Mouse (Mus musculus) left cerebral cortex, postnatal 25 days (tissue): ENCODE data around the gene Rhox11. TPM values are rescaled to one million over a fixed set of nuclear protein-coding genes. Genes with fewer than 3 reads are reported as not detected.
A peak's percentile ranks its signal among the peaks of the same experiment; 100 is the strongest.
"Not testable (repeated sequence)": the region's sequence is repeated elsewhere in the genome, so short reads cannot be mapped to it uniquely, and the experiment has no call there.

ENCODE experiments used
- DNase-seq, 2 experiments: peaks; one replicate each; pipeline ENCODE4 v3.0.0; 2022; ENCODE audit warnings: low spot score in 2 of 2, mixed read lengths in 1 of 2
- intact Hi-C: fragments of 180-260 bp; cut with DNase I; formaldehyde crosslinking; loops from one replicate; pipeline ENCODE4 v1.15.1; 2025
- total RNA-seq, 2 experiments: library from RNA; stranded (reverse); gene quantifications; 2 replicates each; pipeline ENCODE4 v1.2.3; 2021

Rhox11 gene
- total RNA-seq: not detected

DNA sequence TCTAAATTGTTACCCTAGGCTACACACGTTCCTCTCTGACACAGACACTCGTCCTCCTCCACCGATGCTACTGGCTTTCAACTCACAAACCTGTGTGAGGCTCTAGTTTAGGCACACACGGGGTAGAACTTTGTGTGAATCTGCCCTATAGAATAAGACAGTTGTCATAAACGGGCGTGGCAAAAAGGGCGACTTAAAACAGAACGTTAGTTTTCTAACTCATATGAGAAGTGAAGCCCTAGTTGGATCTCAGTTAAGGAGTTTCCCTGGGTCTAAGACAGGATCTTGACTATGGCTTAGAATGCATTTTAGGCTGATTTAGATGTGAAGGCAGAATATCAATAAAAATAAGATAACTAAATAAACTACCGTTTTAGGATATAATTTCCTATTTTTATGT lies at the start of gene Rhox11:
Gene Rhox11, minus strand, starts transcription at position 101 of the 400 bp plus-strand sequence.
- intact Hi-C loops: loop anchor here (2.0 to 5.0 kb wide), 2 partner anchors 94 to 352 kb away; no protein-coding TSS in a partner anchor
- DNase-seq: no peak

DNA sequence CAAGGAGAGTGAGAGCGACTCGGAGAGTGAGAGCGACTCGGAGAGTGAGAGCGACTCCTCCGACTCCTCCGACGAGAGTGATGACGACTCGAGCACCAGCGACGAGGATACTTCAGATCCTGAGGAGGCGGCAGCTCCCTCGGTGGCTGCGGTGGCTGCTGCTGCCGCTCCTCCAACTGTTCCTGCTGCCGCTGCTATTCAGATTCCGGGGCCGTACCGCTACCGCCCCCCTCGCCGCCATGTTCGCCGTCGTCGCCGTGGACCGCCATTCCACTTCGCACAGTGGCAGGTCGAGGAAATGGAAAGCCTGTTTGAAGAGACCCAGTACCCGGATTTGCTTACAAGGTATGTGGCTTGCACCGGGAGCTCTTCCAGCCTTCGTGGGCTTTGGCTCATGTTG lies 36.5 kb upstream of the Rhox11 start:
- intact Hi-C loops: no loop called here
- DNase-seq: no peak

DNA sequence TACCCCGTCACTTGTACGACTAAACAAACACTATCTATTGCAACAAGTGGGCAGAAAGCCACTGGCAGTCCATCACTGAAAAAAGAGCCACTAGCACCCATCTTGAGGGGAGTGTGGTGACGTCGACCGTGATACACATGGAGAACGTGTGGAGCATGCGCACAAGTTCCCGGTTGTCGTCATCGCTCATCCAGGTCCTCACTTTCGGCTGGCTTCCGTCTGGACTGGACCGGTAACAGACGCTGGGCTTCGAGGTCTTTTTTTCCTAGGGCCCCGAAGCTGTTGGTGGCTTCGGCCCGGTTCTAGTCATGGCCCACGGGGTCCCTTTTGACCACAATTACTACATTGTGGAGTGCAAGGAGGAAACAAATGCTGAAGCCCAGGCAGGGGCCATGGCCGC lies 36.0 kb upstream of the Rhox11 start, which contains the start of gene Rhox13:
Gene Rhox13, plus strand, starts transcription at position 238 of the 400 bp plus-strand sequence.
- intact Hi-C loops: no loop called here
- DNase-seq: no peak

DNA sequence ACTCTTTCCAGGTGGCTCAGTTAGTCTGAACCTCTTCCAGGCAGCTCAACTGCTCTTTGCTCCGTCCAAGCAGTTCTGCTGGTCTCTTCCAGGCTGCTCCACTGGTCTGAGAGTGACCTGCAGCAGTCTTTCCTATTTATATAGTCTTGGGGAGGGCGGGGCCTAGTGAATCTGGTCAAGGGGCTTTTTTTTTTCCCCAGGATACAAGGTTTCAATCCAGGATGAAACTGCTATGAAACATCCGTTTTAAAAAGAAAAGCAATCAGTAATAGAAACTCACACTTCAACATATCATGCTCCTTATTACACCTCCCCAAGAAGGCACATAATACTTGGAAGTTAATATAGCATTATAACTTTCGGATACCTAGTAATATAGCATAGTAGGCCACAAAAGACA lies 25.9 kb upstream of the Rhox11 start, which contains the start of gene Rhox12:
Gene Rhox12, minus strand, starts transcription at position 101 of the 400 bp plus-strand sequence.
- intact Hi-C loops: no loop called here
- DNase-seq: no peak

DNA sequence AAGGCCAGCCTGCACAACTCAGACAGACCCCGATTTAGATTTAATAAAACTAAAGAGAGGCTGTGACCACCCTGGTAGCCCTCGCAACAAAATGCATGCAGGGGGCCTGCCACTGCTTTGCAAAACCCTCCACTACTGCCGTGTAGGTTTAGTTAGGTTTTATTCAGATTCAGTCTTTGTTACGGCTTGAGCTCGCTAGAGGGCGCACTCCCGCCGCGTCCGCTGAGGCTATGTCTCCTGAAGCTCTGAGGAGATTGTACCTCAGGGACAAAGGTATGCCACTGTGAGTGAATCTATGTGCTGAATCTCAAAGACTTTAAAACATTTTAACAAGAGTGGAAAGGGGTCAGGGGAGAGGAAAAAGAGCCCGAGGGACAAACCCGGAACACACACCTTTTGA lies 715 bp downstream of the Rhox11 start:
- intact Hi-C loops: loop anchor here (2.0 kb wide), 1 partner anchor 95 kb away; no protein-coding TSS in a partner anchor

GRCm38 (mm10) chrX:38066175-38066574 lies 18.8 kb downstream of the Rhox11 start, which contains the start of gene Rhox10:
Gene Rhox10 (plus strand): TSS chrX:38066475.
- no peak for DNase-seq
- intact Hi-C loops: no loop called here

More for the DNA sequence above, 715 bp downstream of the Rhox11 start:
- DNase-seq: peak; percentile 23 to 39

DNA sequence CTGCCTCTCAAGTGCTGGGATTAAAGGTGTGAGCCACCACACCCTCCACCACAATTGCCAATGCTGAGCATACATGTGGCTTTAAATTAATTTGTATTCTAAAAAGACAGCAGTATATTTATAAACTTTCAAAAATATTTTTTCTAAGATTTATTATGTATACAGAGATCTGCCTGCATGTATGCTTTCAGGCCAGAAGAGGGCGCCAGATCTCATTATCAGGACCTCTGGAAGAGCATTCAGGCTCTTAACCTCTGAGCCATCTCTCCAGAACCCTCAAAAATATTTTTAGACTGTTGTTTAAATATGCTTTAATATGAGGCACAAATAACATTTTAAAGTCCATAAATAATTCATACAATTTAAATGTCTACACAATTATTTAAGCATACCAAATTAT lies 23.4 kb downstream of the Rhox11 start:
- intact Hi-C loops: no loop called here
- peak in 1 of 2 experiments; percentile 3 for DNase-seq

GRCm38 (mm10) chrX:38043014-38043413 lies 41.9 kb downstream of the Rhox11 start, which contains the start of gene Btg1-ps2:
Gene Btg1-ps2 (minus strand): TSS chrX:38043114.
- intact Hi-C loops, DNase-seq: not testable (repeated sequence)

DNA sequence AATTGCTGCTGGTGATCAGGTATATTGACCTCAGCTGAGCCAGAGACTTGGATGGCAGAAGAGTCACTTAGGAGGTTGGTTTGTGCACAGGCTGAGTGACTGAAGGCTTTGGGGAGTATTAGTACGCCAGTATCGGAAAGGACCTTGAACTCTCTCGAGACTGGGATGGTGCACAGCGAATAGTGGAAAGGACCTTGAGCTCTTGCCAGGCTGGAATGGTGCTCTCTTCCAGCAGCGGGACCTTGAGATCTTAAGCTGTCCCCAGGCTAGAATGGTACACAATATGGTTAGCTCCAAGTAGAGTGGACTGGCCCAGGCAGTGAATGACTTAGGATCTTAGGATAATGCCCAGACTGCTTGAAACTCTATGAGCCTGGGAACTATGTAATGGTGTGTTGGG lies 45.3 kb downstream of the Rhox11 start:
- no peak for DNase-seq
- intact Hi-C loops: no loop called here

DNA sequence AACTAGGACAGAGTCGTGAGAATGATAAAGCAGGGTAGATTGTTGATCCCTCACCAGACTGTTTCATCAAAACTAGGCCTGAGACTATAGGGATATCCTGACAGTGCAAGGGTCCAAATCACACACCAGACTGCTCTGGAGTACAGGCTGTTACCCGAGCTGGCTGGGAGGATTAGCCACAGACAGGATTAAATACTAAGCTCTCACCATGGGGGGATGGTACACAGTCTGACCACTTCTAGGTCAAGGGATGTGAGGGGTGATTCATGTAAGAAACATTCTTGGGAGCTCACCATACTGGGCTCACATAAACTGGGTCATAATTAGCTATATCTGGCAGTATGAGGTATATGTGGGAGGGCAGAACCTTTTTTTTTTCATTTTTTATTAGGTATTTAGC lies 51.1 kb downstream of the Rhox11 start:
- no peak for DNase-seq
- intact Hi-C loops: no loop called here

Other genes starting within 250 kb of the Rhox11 start
- gene Rhox8, start 206.2 kb downstream of the Rhox11 start, total RNA-seq: not detected
- gene Rhox7b, start 187.9 kb downstream of the Rhox11 start, total RNA-seq: not detected
- gene Rhox9, start 183.4 kb downstream of the Rhox11 start, total RNA-seq: not detected
- gene Btg1-ps1, start 66.3 kb downstream of the Rhox11 start, total RNA-seq: not detected
- not detected for gene Btg1-ps2, start 42.0 kb downstream of the Rhox11 start, total RNA-seq
- gene Rhox10, start 18.7 kb downstream of the Rhox11 start, total RNA-seq: not detected
- not detected for gene Rhox12, start 25.8 kb upstream of the Rhox11 start, total RNA-seq
- not detected for gene Rhox13, start 36.1 kb upstream of the Rhox11 start, total RNA-seq
- 10 to 100 TPM; 21.0 to 26.3 TPM for gene Zbtb33, start 104.7 kb upstream of the Rhox11 start, total RNA-seq
- 10 to 100 TPM; 16.4 to 19.5 TPM for gene Tmem255a, start 167.3 kb upstream of the Rhox11 start, total RNA-seq
- not detected for gene Atp1b4, start 231.0 kb upstream of the Rhox11 start, total RNA-seq